Mouse (Mus musculus): ENCODE measurements around the gene Aebp2.

Aebp2 gene

GRCm38 (mm10) chr6:140696192-140696879 is 73.9 kb downstream of the Aebp2 start:
- no peak for DNase-seq (ENCODE audit: low read depth, low spot score)

DNA sequence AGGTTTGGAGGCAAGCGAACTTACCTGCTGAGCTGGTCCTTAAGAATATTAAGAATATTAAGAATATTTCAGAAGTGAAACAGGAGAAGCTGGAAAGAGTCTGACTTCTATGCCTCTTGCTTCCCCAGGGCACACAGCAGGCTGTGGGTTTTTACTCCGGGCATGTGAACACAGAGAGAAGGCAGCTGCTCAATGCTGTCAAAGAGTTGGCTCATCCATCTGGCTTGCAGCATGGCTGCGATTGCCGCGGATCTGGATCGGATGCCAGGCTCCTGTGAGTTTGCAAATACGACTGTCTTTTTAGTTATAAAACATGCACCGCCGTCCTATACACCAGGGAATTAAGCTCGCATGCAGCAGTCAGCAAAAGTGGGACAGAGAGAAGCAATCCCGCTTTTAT is 75.5 kb downstream of the Aebp2 start:
- DNase-seq (ENCODE audit: low read depth, low spot score): no peak

DNA sequence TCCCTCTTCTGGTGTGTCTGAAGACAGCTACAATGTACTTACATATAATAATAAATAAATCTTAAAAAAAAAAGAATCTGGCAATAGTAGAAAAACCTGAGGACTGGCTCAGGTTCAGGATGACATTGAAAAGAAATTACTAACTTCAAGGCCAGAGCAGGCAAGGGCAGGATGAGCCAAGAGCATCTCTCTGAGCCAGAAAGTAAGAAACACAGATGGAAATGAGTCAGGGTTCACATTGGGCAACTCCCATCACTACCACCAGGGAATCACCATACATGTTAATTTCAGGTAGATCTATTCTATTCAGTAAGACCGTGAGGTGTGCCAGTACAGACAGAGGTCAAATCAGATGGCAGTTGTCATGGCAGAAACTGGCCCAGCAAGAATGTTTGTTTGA is 76.1 kb downstream of the Aebp2 start:
- no peak for DNase-seq (ENCODE audit: low read depth, low spot score)

- no peak for DNase-seq (ENCODE audit: low read depth, low spot score)
These were observed 78.8 kb downstream of the Aebp2 start for GRCm38 (mm10) chr6:140701259-140701658.

- DNase-seq (ENCODE audit: low read depth, low spot score): no peak
These were observed 82.7 kb downstream of the Aebp2 start for GRCm38 (mm10) chr6:140705132-140705531.

- DNase-seq (ENCODE audit: low read depth, low spot score): peak; percentile 32
These were observed 83.6 kb downstream of the Aebp2 start for GRCm38 (mm10) chr6:140706056-140706455.

- peak; percentile 81 for DNase-seq (ENCODE audit: low read depth, low spot score)
These were observed 85.6 kb downstream of the Aebp2 start for GRCm38 (mm10) chr6:140708059-140708458.

GRCm38 (mm10) chr6:140709415-140710107 is 87.1 kb downstream of the Aebp2 start:
- DNase-seq (ENCODE audit: low read depth, low spot score): peak; percentile 68

DNA sequence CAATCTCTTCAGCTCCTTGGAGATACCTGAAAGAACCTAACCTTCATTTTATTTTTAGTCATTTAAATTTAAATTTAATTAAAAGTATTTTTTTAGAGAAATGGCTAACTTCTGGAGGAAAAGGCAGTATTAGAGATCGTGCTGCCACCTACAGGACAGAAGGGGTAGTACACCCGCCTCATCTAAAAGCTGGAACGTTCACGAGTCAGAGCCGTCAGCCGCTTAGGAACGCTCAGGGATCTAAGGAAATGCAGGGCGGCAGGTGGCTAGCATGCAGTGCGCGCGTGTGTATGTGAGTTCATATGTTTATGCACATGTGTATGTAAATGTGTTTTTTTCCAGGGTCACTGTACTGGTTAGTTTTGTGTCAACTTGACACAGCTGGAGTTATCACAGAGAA is 90.3 kb downstream of the Aebp2 start:
- DNase-seq (ENCODE audit: low read depth, low spot score): peak; percentile 77

- peak; percentile 86 for DNase-seq (ENCODE audit: low read depth, low spot score)
These were observed 92.5 kb downstream of the Aebp2 start for GRCm38 (mm10) chr6:140714905-140715365.

DNA sequence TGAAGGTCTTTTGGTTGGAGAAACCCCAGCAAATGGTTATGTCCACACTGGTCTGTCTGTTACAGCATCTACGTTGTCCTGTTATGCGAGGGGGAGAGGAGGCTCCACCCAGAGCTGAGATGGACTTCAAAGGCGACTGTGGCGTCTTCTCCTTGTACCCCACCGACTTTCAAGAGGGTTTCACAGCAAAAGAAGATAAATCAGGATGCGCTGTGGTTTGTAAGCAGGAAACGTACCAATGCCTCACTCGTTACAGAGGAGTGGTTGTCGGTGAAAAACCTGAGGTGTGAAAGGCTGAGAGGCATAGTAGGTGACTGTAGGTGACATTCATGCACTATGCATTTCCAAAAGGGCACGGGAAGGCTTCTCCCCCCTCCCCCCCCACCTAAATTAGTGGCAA is 99.6 kb downstream of the Aebp2 start:
- DNase-seq (ENCODE audit: low read depth, low spot score): peak; percentile 31
